Mouse (Mus musculus): ENCODE measurements at regions not wholly inside any gene's neighbourhood (a gene's known extent, or its start where the extent isn't known, plus 50 kb on each side); places are given as distances from the start of the nearest gene placed in this dataset.

DNA sequence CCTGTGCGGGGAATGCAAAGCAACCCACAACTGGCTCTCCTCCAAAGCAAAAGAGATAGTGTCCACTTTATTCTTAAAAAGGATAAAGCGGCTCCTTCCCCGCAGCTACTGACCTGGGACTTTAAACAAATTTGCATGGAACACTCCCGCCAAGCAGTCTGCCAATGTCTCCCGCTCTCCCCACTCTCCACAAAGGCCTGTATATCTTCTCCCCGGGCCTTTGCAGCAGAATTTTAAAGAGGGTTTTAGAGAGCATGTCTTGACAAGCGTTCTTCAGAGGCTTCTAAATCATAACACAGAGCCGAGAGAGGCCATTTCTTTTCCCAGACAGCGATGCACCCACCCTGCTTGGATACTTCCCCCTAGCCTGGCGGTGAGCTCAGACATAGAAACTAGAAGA is 297.6 kb upstream of the Rpl38 start:
- Histone ChIP-seq H3K27ac (ENCODE audit: control insufficient read depth, insufficient read depth, low read depth, low read length) (no peak overlapping the region), H3K4me1 (ENCODE audit: control insufficient read depth, insufficient read depth, low read length) (no peaks in the 10 kb centered on the region), H3K4me3 (ENCODE audit: control insufficient read depth, low read depth, low read length) (no peak overlapping the region), H3K36me3 (ENCODE audit: control insufficient read depth, insufficient read depth, low read length) (no peaks in the 10 kb centered on the region), H3K27me3 (ENCODE audit: control insufficient read depth, insufficient read depth, low read length) (no peaks in the 10 kb centered on the region)
- no peak for TF ChIP-seq POLR2A (IDR thresholded peaks at IDR 0.05; ENCODE audit: control insufficient read depth, low read depth, low read length)
- TF ChIP-seq CTCF (IDR thresholded peaks at IDR 0.05; ENCODE audit: control insufficient read depth, insufficient read depth, insufficient replicate concordance, low read depth, low read length) = no peak

DNA sequence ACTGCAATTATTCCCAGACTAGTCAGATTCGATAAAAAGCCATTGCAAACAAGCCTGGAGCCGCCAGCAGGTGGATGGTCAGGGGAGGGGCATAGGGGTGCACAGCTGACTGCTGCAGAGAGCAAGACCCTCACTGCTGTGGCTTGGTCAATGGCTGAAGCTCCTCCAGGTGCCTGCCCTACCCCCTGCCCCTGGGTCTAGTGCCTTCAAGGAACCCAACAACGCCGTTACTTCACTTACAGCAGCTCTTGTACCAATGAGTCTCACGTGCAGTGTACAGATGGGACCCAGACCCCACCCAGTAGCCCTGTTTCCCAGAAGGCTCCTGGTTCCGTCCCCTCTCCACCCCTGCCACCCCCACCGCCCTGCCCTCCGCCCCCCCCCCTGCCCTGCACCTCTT is 300.5 kb upstream of the Rpl38 start:
- TF ChIP-seq CTCF (IDR thresholded peaks at IDR 0.05; ENCODE audit: control insufficient read depth, insufficient read depth, insufficient replicate concordance, low read depth, low read length) = no peak
- TF ChIP-seq POLR2A (IDR thresholded peaks at IDR 0.05; ENCODE audit: control insufficient read depth, low read depth, low read length) = no peak
- Histone ChIP-seq H3K4me3 (ENCODE audit: control insufficient read depth, low read depth, low read length) (no peak overlapping the region), H3K36me3 (ENCODE audit: control insufficient read depth, insufficient read depth, low read length) (no peaks in the 10 kb centered on the region), H3K27ac (ENCODE audit: control insufficient read depth, insufficient read depth, low read depth, low read length) (no peak overlapping the region), H3K27me3 (ENCODE audit: control insufficient read depth, insufficient read depth, low read length) (no peaks in the 10 kb centered on the region), H3K4me1 (ENCODE audit: control insufficient read depth, insufficient read depth, low read length) (no peaks in the 10 kb centered on the region)

DNA sequence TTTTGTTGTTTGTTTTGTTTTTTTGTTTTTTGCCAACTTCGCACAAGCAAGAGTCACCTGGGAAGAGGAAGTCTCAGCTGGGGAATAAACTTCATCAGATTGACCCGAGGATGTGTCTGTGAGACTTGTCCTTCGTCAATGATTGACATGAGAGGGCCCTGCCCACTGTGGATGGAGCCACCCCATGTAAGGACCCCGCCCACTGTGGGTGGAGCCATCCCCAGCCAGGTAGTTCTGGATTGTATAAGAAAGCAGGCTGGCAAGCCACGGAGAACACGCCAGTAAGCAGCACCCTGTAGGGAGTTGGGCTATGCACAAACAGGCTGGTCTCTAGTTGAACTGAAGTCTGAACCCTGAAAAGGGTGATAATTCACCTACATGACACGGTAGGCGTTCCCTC is 294.1 kb upstream of the Sdk2 start:
- Histone ChIP-seq H3K27ac (ENCODE audit: control insufficient read depth, insufficient read depth, low read depth, low read length) (no peak overlapping the region), H3K36me3 (ENCODE audit: control insufficient read depth, insufficient read depth, low read length) (no peaks in the 10 kb centered on the region), H3K4me3 (ENCODE audit: control insufficient read depth, low read depth, low read length) (no peak overlapping the region), H3K27me3 (ENCODE audit: control insufficient read depth, insufficient read depth, low read length) (no peaks in the 10 kb centered on the region), H3K4me1 (ENCODE audit: control insufficient read depth, insufficient read depth, low read length) (peaks cover 3% of the 10 kb centered on the region)
- TF ChIP-seq CTCF (IDR thresholded peaks at IDR 0.05; ENCODE audit: control insufficient read depth, insufficient read depth, insufficient replicate concordance, low read depth, low read length) (no peak), POLR2A (IDR thresholded peaks at IDR 0.05; ENCODE audit: control insufficient read depth, low read depth, low read length) (no peak)

DNA sequence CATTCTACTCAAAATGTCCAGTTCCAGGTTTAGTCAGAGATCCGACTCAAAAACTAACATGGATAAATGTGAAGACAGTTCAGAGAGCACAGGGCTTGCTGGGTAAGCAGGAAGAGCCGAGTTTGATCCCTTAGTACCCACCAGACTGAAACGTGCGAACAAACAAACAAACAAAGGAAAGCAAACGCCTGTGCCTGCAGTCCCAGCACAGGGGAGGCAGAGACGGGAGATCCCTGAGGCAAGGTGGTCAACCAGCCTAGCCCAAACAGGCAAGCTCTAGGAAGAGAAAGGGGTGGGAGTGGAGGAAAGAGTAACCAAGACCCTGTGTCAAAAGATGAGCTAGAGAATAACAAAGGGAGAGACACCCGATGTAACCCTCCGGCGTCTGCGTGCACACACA is 293.5 kb upstream of the Sdk2 start:
- Histone ChIP-seq H3K4me3 (ENCODE audit: control insufficient read depth, low read depth, low read length) (no peak overlapping the region), H3K4me1 (ENCODE audit: control insufficient read depth, insufficient read depth, low read length) (peaks cover 3% of the 10 kb centered on the region), H3K36me3 (ENCODE audit: control insufficient read depth, insufficient read depth, low read length) (no peaks in the 10 kb centered on the region), H3K27ac (ENCODE audit: control insufficient read depth, insufficient read depth, low read depth, low read length) (no peak overlapping the region), H3K27me3 (ENCODE audit: control insufficient read depth, insufficient read depth, low read length) (no peaks in the 10 kb centered on the region)
- no peak for TF ChIP-seq POLR2A (IDR thresholded peaks at IDR 0.05; ENCODE audit: control insufficient read depth, low read depth, low read length)

DNA sequence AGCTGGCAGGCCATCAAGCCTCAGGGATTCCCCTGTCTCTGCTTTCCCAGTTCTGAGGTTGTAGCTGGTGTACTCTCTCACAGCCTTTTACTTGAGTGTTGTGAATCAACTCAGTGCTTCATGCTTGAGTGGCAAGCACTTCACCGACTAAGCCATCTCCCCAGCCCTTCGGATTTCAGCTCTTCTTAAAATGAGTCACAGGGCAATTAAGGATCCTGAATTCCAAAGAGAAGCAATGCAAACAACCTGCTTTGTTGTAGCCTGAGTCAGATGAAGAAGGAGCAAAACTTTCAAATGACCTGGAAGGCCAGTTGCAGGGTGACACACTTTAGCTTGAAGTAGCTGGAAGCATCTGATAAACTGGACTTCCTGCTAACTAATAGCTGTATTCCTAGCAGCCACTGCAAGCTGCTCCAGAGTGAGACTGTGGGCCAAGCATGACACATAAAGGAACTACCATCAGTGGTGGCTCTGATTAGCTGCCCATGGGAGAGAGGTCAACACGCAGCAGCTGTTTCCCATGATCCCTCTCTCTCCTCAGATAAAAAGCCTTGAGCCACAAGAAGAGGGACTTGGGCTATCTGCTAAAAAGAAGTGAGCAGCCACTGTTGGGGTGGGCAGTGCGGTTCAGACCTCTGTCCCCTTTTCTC is 285.4 kb upstream of the Sdk2 start:
- H3K27ac ChIP-seq (ENCODE audit: control insufficient read depth, insufficient read depth, low read depth, low read length) = no peak overlapping the region
- no peaks in the 10 kb centered on the region for H3K27me3 ChIP-seq (ENCODE audit: control insufficient read depth, insufficient read depth, low read length)
- TF ChIP-seq CTCF (IDR thresholded peaks at IDR 0.05; ENCODE audit: control insufficient read depth, insufficient read depth, insufficient replicate concordance, low read depth, low read length) (no peak), POLR2A (IDR thresholded peaks at IDR 0.05; ENCODE audit: control insufficient read depth, low read depth, low read length) (no peak)
- no peaks in the 10 kb centered on the region for H3K36me3 ChIP-seq (ENCODE audit: control insufficient read depth, insufficient read depth, low read length)
- no peak overlapping the region for H3K4me3 ChIP-seq (ENCODE audit: control insufficient read depth, low read depth, low read length)
- no peaks in the 10 kb centered on the region for H3K4me1 ChIP-seq (ENCODE audit: control insufficient read depth, insufficient read depth, low read length)

DNA sequence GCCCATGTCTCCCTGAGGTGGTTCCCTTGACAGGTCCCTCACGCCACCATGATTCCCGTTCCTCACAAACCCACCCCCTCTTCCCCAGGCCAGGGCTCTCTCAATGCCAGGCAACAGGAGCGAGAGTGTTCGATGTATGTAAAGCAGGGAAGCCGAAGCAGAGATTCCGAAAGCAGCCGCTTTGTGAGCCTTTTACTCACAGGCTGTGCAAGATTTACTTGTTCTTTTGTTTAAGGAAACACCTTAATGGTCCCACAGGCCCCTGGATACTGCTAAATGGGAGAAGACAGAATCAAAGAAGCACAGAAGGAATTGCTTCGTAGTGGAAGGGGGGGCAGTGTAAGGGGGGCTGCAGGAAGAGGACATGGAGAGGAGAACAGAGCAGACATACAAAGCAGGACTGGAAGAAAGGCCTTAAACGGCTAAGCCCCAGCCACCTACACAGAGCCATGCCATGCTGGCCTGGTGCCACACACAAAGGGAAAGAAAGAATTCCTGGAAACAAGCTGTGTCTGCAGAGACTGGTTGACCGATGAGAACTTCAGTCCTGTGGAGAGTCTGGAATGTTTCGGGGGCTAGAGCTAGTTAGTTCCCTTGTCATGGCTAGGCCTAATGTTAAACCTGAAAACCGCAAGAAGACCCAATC is 270.1 kb upstream of the Sdk2 start:
- TF ChIP-seq CTCF (IDR thresholded peaks at IDR 0.05; ENCODE audit: control insufficient read depth, insufficient read depth, insufficient replicate concordance, low read depth, low read length) = no peak
- no peak for TF ChIP-seq POLR2A (IDR thresholded peaks at IDR 0.05; ENCODE audit: control insufficient read depth, low read depth, low read length)
- Histone ChIP-seq H3K4me1 (ENCODE audit: control insufficient read depth, insufficient read depth, low read length) (no peaks in the 10 kb centered on the region), H3K4me3 (ENCODE audit: control insufficient read depth, low read depth, low read length) (no peak overlapping the region), H3K27me3 (ENCODE audit: control insufficient read depth, insufficient read depth, low read length) (no peaks in the 10 kb centered on the region), H3K36me3 (ENCODE audit: control insufficient read depth, insufficient read depth, low read length) (no peaks in the 10 kb centered on the region), H3K27ac (ENCODE audit: control insufficient read depth, insufficient read depth, low read depth, low read length) (no peak overlapping the region)

DNA sequence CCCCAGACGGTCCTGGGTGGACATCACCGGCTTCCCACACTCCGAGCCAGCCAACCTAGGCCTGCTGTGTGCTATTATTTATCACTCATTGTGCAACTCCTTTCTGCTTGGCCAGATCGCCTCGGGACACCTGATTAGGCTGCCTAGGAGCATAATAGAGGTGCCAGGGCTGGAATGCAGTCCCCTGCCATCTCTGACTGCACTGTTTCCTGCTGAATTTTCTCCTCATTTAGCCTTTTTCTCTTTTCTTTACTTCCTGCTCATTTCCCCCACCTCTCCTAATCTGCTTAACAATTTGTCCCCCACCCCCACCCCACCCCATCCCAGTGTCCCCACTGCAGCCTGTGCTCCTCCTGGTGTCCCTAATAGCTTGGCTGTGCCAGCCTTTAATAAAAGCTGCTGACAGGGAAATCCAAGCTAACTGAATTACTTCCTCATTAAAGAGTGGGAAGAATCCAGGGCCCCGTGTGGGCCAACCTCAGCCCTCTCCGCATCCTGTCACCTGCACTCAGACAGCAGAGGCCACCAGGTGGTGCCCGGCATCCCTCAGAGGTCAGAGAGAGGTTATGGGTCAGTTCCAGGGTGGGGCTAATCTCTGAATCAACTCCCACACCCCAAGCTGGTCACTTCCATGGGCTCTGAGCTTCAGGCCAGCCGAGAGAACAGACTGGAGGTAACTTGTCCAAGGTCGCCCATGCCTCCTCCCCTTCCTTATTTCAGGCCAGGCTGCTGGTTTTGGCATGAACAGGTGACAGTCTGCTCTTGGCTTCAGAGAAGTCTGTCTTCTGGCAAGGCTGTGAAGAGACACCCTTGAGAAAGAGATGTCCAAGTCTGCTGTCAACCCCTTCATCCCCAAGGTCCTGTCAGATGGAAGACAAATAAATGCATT is 269.3 kb upstream of the Sdk2 start:
- TF ChIP-seq CTCF (IDR thresholded peaks at IDR 0.05; ENCODE audit: control insufficient read depth, insufficient read depth, insufficient replicate concordance, low read depth, low read length) (no peak), POLR2A (IDR thresholded peaks at IDR 0.05; ENCODE audit: control insufficient read depth, low read depth, low read length) (no peak)
- Histone ChIP-seq H3K36me3 (ENCODE audit: control insufficient read depth, insufficient read depth, low read length) (no peaks in the 10 kb centered on the region), H3K27ac (ENCODE audit: control insufficient read depth, insufficient read depth, low read depth, low read length) (no peak overlapping the region)

More for the DNA sequence above, 269.3 kb upstream of the Sdk2 start:
- Histone ChIP-seq H3K27me3 (ENCODE audit: control insufficient read depth, insufficient read depth, low read length) (no peaks in the 10 kb centered on the region), H3K4me1 (ENCODE audit: control insufficient read depth, insufficient read depth, low read length) (no peaks in the 10 kb centered on the region), H3K4me3 (ENCODE audit: control insufficient read depth, low read depth, low read length) (no peak overlapping the region)
